Mouse (Mus musculus): ENCODE measurements at regions not wholly inside any gene's neighbourhood (a gene's known extent, or its start where the extent isn't known, plus 50 kb on each side); places are given as distances from the start of the nearest gene placed in this dataset.

DNA sequence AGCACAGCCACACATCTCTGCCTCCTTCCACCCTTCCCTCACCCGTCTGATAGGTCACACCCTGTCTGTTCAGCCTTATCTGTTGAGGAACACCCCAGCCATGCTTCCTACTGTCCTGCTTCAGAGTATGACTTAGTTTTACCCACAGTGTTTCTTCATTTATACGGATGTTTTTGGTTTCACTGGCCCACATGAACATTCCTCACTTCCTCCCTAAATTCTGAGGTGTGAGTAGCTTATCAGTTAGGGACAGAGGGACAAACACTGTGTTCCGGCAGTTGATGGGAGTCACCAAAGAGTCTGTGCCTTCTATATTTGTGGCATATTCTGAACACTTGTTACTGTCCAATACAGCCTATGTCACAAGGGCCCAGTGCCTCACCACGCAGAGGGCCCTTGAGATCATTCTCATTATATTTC, 216.2 kb downstream of the Epha4 start:
- TF ChIP-seq POLR2A (IDR thresholded peaks at IDR 0.05; ENCODE audit: low read depth, low read length) = no peak
- TF ChIP-seq CTCF (IDR thresholded peaks at IDR 0.05; ENCODE audit: extremely low read depth, insufficient read length, insufficient replicate concordance, low read depth, low read length) = no peak
